Comparison of ENCODE assay signal across 8 mouse cellular contexts in the genomic region with DNA sequence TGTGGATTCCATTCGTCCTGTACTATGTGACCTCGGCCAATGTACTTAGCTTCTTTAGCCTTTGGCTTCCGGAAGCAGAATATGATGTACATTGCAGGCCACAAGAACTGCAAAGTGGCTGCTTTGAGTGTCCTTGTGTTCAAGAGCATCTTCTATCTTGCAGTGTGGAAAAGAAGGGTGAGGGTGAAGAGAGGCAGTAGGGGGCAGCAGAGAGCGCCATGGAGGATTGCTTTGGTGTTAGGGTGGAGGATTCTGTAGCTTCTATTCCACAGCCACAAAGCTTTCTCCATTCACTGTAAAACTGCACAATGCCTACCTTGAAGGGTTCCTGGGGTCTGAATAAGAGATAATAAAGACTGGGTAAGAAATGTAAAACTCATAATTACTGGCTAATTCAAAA. TPM values are rescaled to one million over a fixed set of nuclear protein-coding genes. Genes with fewer than 3 reads are reported as not detected.
DNase-seq lines count a peak whose midpoint lies in the region; ATAC-seq lines count a peak whose summit lies in the region.

No protein-coding gene starts in this region.

- no peak overlapping the region for H3K9ac ChIP-seq in kidney, embryonic 16.5 days (replicated peaks; ENCODE audit: low read length)

- ATAC-seq in kidney, embryonic 16.5 days (ENCODE audit: low FRiP score, low TSS enrichment), result no peak

- no peaks in the 10 kb centered on the region for H3K36me3 ChIP-seq in kidney, embryonic 16.5 days (ENCODE audit: insufficient read depth, low read length)
- H3K36me3 ChIP-seq in limb, embryonic 10.5 days, result no peaks in the 10 kb centered on the region

- H3K4me3 ChIP-seq in kidney, embryonic 16.5 days (ENCODE audit: low read length), result no peak overlapping the region
- H3K4me3 ChIP-seq in limb, embryonic 10.5 days, result no peak overlapping the region

- no peaks in the 10 kb centered on the region for H3K9me3 ChIP-seq in kidney, embryonic 16.5 days (ENCODE audit: low read length)
- H3K9me3 ChIP-seq in limb, embryonic 10.5 days (replicated peaks), result no peaks in the 10 kb centered on the region

- WGBS in kidney, embryonic 16.5 days, result 35% methylated on average over 4 of the region's 4 CpGs
- WGBS in limb, embryonic 10.5 days, result 33% methylated on average over 4 of the region's 4 CpGs

- H3K4me1 ChIP-seq in kidney, embryonic 16.5 days (ENCODE audit: insufficient read depth, low read length), result no peaks in the 10 kb centered on the region
- H3K4me1 ChIP-seq in limb, embryonic 10.5 days, result no peaks in the 10 kb centered on the region

- no peak overlapping the region for H3K27ac ChIP-seq in kidney, embryonic 16.5 days (ENCODE audit: low read length)
- no peak overlapping the region for H3K27ac ChIP-seq in limb, embryonic 10.5 days

- no peaks in the 10 kb centered on the region for H3K27me3 ChIP-seq in kidney, embryonic 16.5 days (ENCODE audit: insufficient read depth, low read length)
- no peaks in the 10 kb centered on the region for H3K27me3 ChIP-seq in limb, embryonic 10.5 days (ENCODE audit: low read depth, poor library complexity, severe bottlenecking)

- peak; percentile 45 for DNase-seq in kidney, adult 11 months
- DNase-seq in adrenal gland, adult 18-20 months (ENCODE audit: low spot score in 2 of 2), result peak; percentile 57 to 71
- DNase-seq in fibroblast of lung, adult 2 months (ENCODE audit: low read depth), result peak; percentile 31
- DNase-seq in kidney, adult 8-10 months, result peak; percentile 41 to 71
- DNase-seq in limb, embryonic 10.5 days (ENCODE audit: low spot score), result peak; percentile 69
- peak; percentile 62 for DNase-seq in retina, embryonic 14.5 days (ENCODE audit: low spot score)
- peak; percentile 79 for DNase-seq in thymus, postnatal 25 days

- no peak overlapping the region for H3K4me2 ChIP-seq in kidney, embryonic 16.5 days (replicated peaks; ENCODE audit: low read depth, low read length)

RNA-seq across cellular contexts. Expression of a gene that starts 11.0 kb away (rescaled TPM):
- polyA plus RNA-seq in kidney, embryonic 16.5 days (2015; fragmentation: Nextera tagmentation; extraction: Ambion mirVana), result 0.59 and 1.5 TPM in 2 replicates
- total RNA-seq in adrenal gland, adult 18-20 months (2021), result 10 to 100 TPM; 13.8 to 16.5 TPM
- polyA plus RNA-seq in limb, embryonic 10.5 days (2016; fragmentation: Nextera tagmentation; extraction: Ambion mirVana), result 2.2 TPM in 1 of 2 replicates, not detected in the other

RNA-seq across cellular contexts. Expression of a gene that starts 55.6 kb away (rescaled TPM):
- polyA plus RNA-seq in kidney, embryonic 16.5 days (2015; fragmentation: Nextera tagmentation; extraction: Ambion mirVana), result 35.3 and 37.7 TPM in 2 replicates
- total RNA-seq in adrenal gland, adult 18-20 months (2021), result 1 to 10 TPM; 6.7 to 7.5 TPM
- polyA plus RNA-seq in limb, embryonic 10.5 days (2016; fragmentation: Nextera tagmentation; extraction: Ambion mirVana), result 8.6 and 10.7 TPM in 2 replicates

RNA-seq across cellular contexts. Expression of a gene that starts 57.6 kb away (rescaled TPM):
- polyA plus RNA-seq in kidney, embryonic 16.5 days (2015; fragmentation: Nextera tagmentation; extraction: Ambion mirVana), result 6.2 and 7.2 TPM in 2 replicates
- not detected for total RNA-seq in adrenal gland, adult 18-20 months (2021)
- polyA plus RNA-seq in limb, embryonic 10.5 days (2016; fragmentation: Nextera tagmentation; extraction: Ambion mirVana), result 0.55 and 1.5 TPM in 2 replicates
